ENCODE assay signal across 10 mouse cellular contexts in the genomic region with DNA sequence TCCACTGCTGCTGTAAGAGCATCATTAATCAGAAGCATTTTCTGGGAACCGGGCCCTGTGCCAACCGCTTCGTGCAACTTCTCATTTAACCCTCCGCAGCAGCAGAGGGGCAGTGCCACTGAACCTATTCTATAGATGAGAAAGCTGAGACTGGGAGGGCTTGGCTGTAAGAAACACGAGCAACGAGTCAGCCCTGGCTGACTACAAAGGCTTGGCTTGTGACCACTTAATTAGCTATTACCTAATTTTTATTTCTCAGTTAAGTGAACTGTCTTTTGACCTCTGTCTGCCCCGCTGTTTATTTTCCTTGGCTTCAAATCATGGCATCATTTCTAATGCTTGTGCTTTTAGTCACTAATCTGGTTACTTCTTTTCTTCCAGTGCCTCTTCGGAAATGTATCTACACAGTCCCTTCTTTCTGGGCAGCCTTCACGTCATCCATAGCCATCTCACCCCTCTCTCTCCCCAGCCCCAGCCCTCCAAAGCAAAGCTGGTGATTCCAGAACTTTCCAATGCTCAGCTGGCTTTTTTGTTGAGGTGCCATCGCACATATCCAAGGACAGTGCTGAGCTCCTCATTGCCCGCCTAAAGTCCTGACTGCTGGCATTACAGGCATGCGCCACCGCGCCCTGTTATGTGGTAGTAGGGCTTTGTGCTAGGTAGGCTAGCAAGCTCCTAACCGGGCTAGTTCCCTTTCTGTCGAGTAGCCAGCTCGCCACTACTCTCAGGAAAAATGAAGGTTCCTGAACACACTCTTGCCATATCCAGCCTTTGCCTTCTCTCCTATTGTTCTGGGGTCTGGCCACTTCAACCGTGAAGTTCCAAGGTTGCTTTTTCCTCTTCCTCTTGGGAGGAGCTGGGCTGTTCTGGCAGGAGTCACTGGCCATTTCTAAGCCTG. TPM values are rescaled to one million over a fixed set of nuclear protein-coding genes. Genes with fewer than 3 reads are reported as not detected.
DNase-seq lines count a peak whose midpoint lies in the region; ATAC-seq lines count a peak whose summit lies in the region.
"Had no signal": no experiment of that assay in that cellular context is flagged by ENCODE, and none has a peak within 500 bp of the region (broad histone marks: within the 10 kb centered on the region; RNA-seq: fewer than 3 reads in every experiment).

No protein-coding gene starts in this region.

- 62% methylated on average over 18 of the region's 18 CpGs for WGBS in kidney, embryonic 16.5 days

- peaks cover 23% of the 10 kb centered on the region; the same call in 1 of the 2 replicates for H3K4me1 ChIP-seq in kidney, embryonic 16.5 days (ENCODE audit: insufficient read depth, low read length)

- DNase-seq in kidney, adult 11 months = peak; percentile 43
- peak; percentile 75 for DNase-seq in adipocyte (ENCODE audit: low spot score)
- peak; percentile 80 for DNase-seq in fat pad, adult 2 months (ENCODE audit: extremely low read depth, low read depth, low spot score)
- peak; percentile 77 to 80 for DNase-seq in kidney, postnatal 4 days
- no peak for DNase-seq in ovary, postnatal 10 days (ENCODE audit: low spot score)
- no peak for DNase-seq in layer of hippocampus, adult 9-11 months

- H3K36me3 ChIP-seq in kidney, embryonic 16.5 days (ENCODE audit: insufficient read depth, low read length) = peaks cover 7% of the 10 kb centered on the region; the same call in 1 of the 2 replicates

- H3K4me2 ChIP-seq in kidney, embryonic 16.5 days (replicated peaks; ENCODE audit: low read depth, low read length) = no peak overlapping the region
- H3K4me2 ChIP-seq: embryonic facial prominence, embryonic 13.5 days; limb, embryonic 12.5 days had no signal

- H3K9me3 ChIP-seq in kidney, embryonic 16.5 days (ENCODE audit: low read length) = no peaks in the 10 kb centered on the region
- H3K9me3 ChIP-seq: embryonic facial prominence, embryonic 13.5 days; limb, embryonic 12.5 days had no signal

- no peak for ATAC-seq in kidney, embryonic 16.5 days (ENCODE audit: low FRiP score, low TSS enrichment)
- no peak for ATAC-seq in CD4-positive, CD25-positive, alpha-beta regulatory T cell, adult 4 months

- H3K27ac ChIP-seq in kidney, embryonic 16.5 days (ENCODE audit: low read length) = no peak overlapping the region
- H3K27ac ChIP-seq: embryonic facial prominence, embryonic 13.5 days; limb, embryonic 12.5 days had no signal

- no peak overlapping the region for H3K9ac ChIP-seq in kidney, embryonic 16.5 days (replicated peaks; ENCODE audit: low read length)
- H3K9ac ChIP-seq: embryonic facial prominence, embryonic 13.5 days; limb, embryonic 12.5 days had no signal

- H3K27me3 ChIP-seq in kidney, embryonic 16.5 days (ENCODE audit: insufficient read depth, low read length) = no peaks in the 10 kb centered on the region
- H3K27me3 ChIP-seq: embryonic facial prominence, embryonic 13.5 days; limb, embryonic 12.5 days had no signal

- no peak overlapping the region for H3K4me3 ChIP-seq in kidney, embryonic 16.5 days (ENCODE audit: low read length)
- H3K4me3 ChIP-seq: embryonic facial prominence, embryonic 13.5 days; limb, embryonic 12.5 days had no signal

RNA-seq across cellular contexts. Expression of gene Zfp827, which starts 55.5 kb away (rescaled TPM):
- 6.9 and 7.3 TPM in 2 replicates for polyA plus RNA-seq in kidney, embryonic 16.5 days (2015; fragmentation: Nextera tagmentation; extraction: Ambion mirVana)
- 1 to 10 TPM; 4.5 to 6.7 TPM for polyA plus RNA-seq in CD4-positive, CD25-positive, alpha-beta regulatory T cell, adult 4 months (2017; shearing (Covaris generic))

Comparison
In these comparisons a context has a peak if more than half of its experiments do, and no peak if none do; other contexts are left out.
1. DNase-seq: peak in kidney, adult 11 months (single experiment), adipocyte (single experiment), fat pad, adult 2 months (single experiment) and kidney, postnatal 4 days (2 of 2); none in ovary, postnatal 10 days (single experiment) and layer of hippocampus, adult 9-11 months (single experiment).